Mouse (Mus musculus) heart, embryonic 12.5 days (tissue): Measurements from ENCODE around the gene Hecw2. TPM values are rescaled to one million over a fixed set of nuclear protein-coding genes. Genes with fewer than 3 reads are reported as not detected.

Experiments
- ATAC-seq: fragments of 200-750 bp; cut with Nextera tagmentation; 2 replicates; pipeline ENCODE4 v1.8.0; 2017; ENCODE audit warnings: moderate TSS enrichment, moderate library complexity; ENCODE audit not compliant: insufficient number of reproducible peaks, low FRiP score
- H3K27ac ChIP-seq: fragments of 300-500 bp; sonication (generic); 2 replicates; pipeline ENCODE4 v1.5.1; 2016; ENCODE audit warnings: mild to moderate bottlenecking, moderate library complexity; ENCODE audit not compliant: poor library complexity, severe bottlenecking
- H3K27me3 ChIP-seq: fragments of 300-500 bp; sonication (generic); replicated peaks from 2 replicates; pipeline ENCODE4 v1.6.1; 2016; ENCODE audit warnings: mild to moderate bottlenecking, moderate library complexity
- H3K36me3 ChIP-seq: fragments of 300-500 bp; sonication (generic); 2 replicates; pipeline ENCODE4 v1.6.1; 2016; ENCODE audit warnings: mild to moderate bottlenecking, moderate library complexity
- H3K4me1 ChIP-seq: fragments of 300-500 bp; sonication (generic); replicated peaks from 2 replicates; pipeline ENCODE4 v1.6.1; 2016; ENCODE audit warnings: mild to moderate bottlenecking
- H3K4me2 ChIP-seq: fragments of 300-500 bp; sonication (generic); 2 replicates; pipeline ENCODE4 v1.6.1; 2016; ENCODE audit warnings: mild to moderate bottlenecking, moderate library complexity
- H3K4me3 ChIP-seq: fragments of 300-500 bp; sonication (generic); 2 replicates; pipeline ENCODE4 v1.5.1; 2016; ENCODE audit warnings: mild to moderate bottlenecking
- H3K9ac ChIP-seq: fragments of 300-500 bp; sonication (generic); 2 replicates; pipeline ENCODE4 v1.6.1; 2016; ENCODE audit warnings: mild to moderate bottlenecking, moderate library complexity
- H3K9me3 ChIP-seq: fragments of 300-500 bp; sonication (generic); replicated peaks from 2 replicates; pipeline ENCODE4 v1.6.1; 2016; ENCODE audit warnings: mild to moderate bottlenecking, moderate library complexity
- WGBS: fragments of 180-500 bp; shearing (Covaris S2); methylation state at CpG from one replicate; pipeline ENCODE4 v1.1.7; 2016; 5-methylcytosine and 5-hydroxymethylcytosine counted together
- polyA plus RNA-seq: library from polyadenylated mRNA; unstranded; fragments of >200 nt; fragmentation: Nextera tagmentation; extraction: Ambion mirVana; gene quantifications from 2 replicates; pipeline ENCODE4 v1.2.1, GENCODE M21; 2016

Hecw2 gene
- polyA plus RNA-seq, 1 experiment from 2014 or later, result 8.2 TPM

DNA sequence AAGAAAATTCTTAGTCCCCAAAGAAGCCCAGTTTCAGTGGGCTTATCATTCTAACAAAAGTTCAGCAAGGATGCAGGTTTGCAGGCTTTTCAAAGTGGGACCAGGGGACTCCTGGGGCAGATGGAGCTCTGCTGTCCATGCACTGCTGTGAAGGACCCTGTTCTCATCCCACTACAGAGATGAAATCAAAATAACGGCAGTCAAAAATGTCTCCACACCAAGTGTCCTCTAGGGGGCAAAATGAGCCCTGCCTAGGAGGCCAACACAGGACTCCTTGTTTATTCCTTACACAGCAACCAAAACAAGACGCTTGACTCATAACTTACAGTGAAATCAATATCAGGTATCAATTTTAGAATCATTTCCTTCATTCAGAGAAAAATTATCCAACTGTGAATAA is 155.9 kb downstream of the Hecw2 start:
- 32% methylated on average over 2 of the region's 2 CpGs for WGBS
- no peak for ATAC-seq
- H3K27me3 ChIP-seq, result no peaks in the 10 kb centered on the region
- H3K9ac ChIP-seq, result no peak overlapping the region
- H3K4me2 ChIP-seq, result no peak overlapping the region
- no peaks in the 10 kb centered on the region for H3K9me3 ChIP-seq
- H3K27ac ChIP-seq, result no peak overlapping the region
- H3K4me1 ChIP-seq, result peaks cover 6% of the 10 kb centered on the region; the same call in 1 of the 2 replicates
- no peak overlapping the region for H3K4me3 ChIP-seq
- no peaks in the 10 kb centered on the region for H3K36me3 ChIP-seq

DNA sequence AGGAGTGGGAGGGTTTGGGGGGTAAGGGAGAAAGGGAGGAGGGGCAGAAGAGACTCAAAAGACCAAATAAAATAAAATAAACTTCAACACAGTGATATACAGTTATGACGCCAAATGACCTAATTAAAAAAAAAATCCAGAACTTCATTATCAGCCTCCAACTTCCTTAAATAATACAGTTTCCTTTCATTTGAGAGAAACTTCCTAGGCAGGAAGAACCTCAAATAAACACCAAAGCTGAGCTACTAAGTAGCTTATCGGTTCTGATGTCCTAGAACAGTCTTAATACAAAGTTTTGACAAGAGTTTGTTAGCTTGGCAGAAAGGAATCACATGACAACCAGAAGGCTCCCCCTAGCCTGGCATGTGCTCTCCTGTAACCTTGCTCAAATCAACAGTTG is 177.3 kb downstream of the Hecw2 start:
- Histone ChIP-seq H3K36me3 (no peaks in the 10 kb centered on the region), H3K4me3 (no peak overlapping the region), H3K9ac (no peak overlapping the region), H3K27ac (no peak overlapping the region), H3K4me1 (peaks cover 23% of the 10 kb centered on the region), H3K9me3 (no peaks in the 10 kb centered on the region), H3K27me3 (no peaks in the 10 kb centered on the region), H3K4me2 (no peak overlapping the region)
- no peak for ATAC-seq
- 43% methylated on average over 2 of the region's 2 CpGs for WGBS

DNA sequence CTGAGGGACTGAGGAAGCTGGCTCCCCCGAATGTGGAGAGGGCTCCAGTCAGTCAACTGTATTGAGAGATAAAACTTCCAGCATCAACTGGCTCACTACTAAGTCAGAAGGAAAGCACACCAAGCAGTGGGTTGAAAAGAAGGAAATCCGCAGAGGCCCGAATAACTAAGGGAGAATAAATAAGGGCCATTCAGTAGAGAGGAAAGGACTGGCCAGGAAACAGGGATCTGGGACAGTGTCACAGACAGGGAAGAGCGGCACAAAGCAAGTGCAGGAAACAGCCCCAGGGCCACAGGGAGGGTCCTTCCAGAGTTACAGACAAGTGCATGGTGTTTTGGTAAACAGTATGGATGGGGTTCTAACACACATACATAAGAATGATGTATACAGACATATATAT is 179.2 kb downstream of the Hecw2 start:
- peaks cover 30% of the 10 kb centered on the region for H3K4me1 ChIP-seq
- ATAC-seq, result no peak
- no peak overlapping the region for H3K4me2 ChIP-seq
- WGBS, result 47% methylated on average over 4 of the region's 4 CpGs
- H3K27ac ChIP-seq, result no peak overlapping the region; the same call in 1 of the 2 replicates
- no peak overlapping the region for H3K9ac ChIP-seq
- no peak overlapping the region for H3K4me3 ChIP-seq
- H3K27me3 ChIP-seq, result no peaks in the 10 kb centered on the region
- no peaks in the 10 kb centered on the region for H3K9me3 ChIP-seq
- no peaks in the 10 kb centered on the region for H3K36me3 ChIP-seq

DNA sequence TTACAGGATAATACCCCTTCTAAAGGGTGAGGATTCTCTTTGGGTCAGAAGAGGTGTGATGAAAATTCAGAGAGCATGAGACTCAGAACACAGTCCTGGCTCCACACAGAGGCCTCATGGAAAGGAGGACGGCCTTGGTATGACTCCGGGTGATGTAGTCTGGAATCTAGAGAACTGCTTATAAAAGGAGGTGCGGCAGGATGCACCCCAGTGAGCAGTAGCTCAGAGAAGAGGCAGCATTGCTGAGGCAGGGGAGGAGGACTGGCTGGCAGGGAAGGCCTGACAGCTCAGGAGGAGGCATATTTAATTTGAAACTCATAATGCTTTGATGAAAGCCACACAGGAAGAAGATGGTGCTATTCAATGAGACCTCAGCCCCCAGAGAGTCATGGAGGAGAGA is 182.6 kb downstream of the Hecw2 start:
- 67% methylated on average over 3 of the region's 3 CpGs for WGBS
- H3K4me3 ChIP-seq, result no peak overlapping the region

DNA sequence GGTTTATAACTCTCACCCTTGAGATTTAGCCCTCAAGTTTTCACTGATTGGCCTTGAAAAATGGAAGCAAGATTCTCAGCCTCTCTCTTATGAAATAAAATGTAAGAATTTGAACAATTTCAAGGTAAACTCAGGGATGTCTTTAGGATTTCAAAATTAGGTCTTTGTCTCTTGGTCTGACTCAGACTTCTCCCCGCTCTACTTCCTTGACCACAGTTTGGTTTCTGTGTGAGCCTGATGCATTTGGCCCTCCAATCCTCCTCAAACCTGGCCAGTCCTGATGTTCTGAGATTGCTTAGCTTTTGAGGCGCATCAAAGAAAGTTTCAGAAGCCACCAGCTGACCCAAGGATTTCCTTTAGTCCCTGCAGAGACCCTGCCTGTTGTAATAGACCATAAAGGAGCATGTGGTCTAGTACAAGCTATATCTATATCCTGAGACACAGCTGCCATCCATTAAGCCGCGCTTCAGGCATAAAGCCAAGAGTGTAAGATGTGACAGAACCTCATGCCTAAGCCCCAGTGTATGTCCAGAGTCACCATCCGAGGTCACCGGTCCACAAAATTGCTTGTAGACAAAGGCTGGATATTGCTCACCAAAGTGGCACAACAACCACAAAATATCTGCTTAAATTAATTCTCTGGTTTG is 185.4 kb downstream of the Hecw2 start:
- peaks cover 35% of the 10 kb centered on the region for H3K4me1 ChIP-seq
- H3K27me3 ChIP-seq, result no peaks in the 10 kb centered on the region
- no peaks in the 10 kb centered on the region for H3K36me3 ChIP-seq
- H3K4me3 ChIP-seq, result no peak overlapping the region
- 79% methylated on average over 6 of the region's 6 CpGs for WGBS
- H3K27ac ChIP-seq, result no peak overlapping the region
- no peak overlapping the region for H3K9ac ChIP-seq
- no peak for ATAC-seq
- H3K9me3 ChIP-seq, result no peaks in the 10 kb centered on the region
- no peak overlapping the region for H3K4me2 ChIP-seq

More for the DNA sequence above, 182.6 kb downstream of the Hecw2 start:
- Histone ChIP-seq H3K27me3 (no peaks in the 10 kb centered on the region), H3K9me3 (no peaks in the 10 kb centered on the region), H3K36me3 (no peaks in the 10 kb centered on the region), H3K4me2 (no peak overlapping the region), H3K27ac (no peak overlapping the region), H3K4me1 (peaks cover 34% of the 10 kb centered on the region), H3K9ac (no peak overlapping the region)
- no peak for ATAC-seq

DNA sequence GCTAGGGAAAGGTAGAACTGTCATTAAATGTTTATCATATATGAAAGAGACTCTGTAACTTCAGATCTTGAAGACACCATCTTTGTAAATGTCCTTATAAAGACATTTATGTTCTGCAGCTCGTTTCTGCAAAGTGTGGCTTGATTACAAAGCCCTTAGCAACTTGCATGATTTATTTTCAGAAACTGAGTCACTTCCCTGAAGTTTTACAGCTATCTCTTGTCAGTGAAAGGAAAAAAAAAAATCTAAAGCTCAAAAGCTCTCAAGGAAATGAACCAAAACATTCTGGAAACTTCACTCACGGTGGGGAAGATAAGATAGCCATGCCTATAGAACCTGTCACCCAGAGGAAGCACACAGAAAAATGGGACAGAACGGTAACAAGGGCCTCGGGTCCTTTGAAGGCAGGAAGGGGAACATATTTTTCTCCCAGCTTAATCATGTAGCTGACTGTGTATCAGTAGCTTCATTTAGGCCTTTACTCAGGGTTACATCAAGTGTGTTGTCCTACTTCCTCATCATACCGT is 189.0 kb downstream of the Hecw2 start:
- WGBS, result 11% methylated on average over 5 of the region's 5 CpGs
- H3K27ac ChIP-seq, result peak overlapping the region; percentile 75
- no peak overlapping the region for H3K4me2 ChIP-seq
- no peaks in the 10 kb centered on the region for H3K36me3 ChIP-seq
- no peak overlapping the region for H3K4me3 ChIP-seq
- H3K9ac ChIP-seq, result no peak overlapping the region
- peaks cover 45% of the 10 kb centered on the region for H3K4me1 ChIP-seq
- peak; percentile 73 for ATAC-seq
- H3K9me3 ChIP-seq, result no peaks in the 10 kb centered on the region
- no peaks in the 10 kb centered on the region for H3K27me3 ChIP-seq

DNA sequence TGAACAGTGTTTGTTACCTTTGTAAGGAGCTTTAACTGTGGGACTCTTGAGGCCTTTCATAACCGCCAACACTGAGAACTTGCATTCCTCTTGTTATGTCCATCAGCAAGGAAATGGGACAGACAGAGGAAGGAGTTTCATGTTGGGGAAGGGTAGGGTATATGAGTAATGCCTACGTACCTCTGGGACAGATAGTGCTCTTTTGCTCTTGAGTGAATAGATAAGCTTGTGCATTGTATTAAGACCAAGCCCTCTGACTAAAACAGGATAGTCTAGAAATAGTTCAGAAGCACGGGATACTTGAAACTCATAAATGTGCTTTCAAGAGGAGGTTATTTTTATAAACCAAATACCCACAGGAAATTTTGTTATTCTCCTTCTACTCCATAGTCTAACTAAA is 191.7 kb downstream of the Hecw2 start:
- Histone ChIP-seq H3K36me3 (no peaks in the 10 kb centered on the region), H3K4me3 (no peak overlapping the region), H3K4me2 (no peak overlapping the region), H3K9ac (no peak overlapping the region), H3K27ac (peak overlapping the region; percentile 74), H3K27me3 (no peaks in the 10 kb centered on the region), H3K4me1 (peaks cover 41% of the 10 kb centered on the region), H3K9me3 (no peaks in the 10 kb centered on the region)
- 11% methylated on average over 3 of the region's 3 CpGs for WGBS
- 0 out of 2 replicates have a peak, but pooled peaks have one; percentile 53 for ATAC-seq

DNA sequence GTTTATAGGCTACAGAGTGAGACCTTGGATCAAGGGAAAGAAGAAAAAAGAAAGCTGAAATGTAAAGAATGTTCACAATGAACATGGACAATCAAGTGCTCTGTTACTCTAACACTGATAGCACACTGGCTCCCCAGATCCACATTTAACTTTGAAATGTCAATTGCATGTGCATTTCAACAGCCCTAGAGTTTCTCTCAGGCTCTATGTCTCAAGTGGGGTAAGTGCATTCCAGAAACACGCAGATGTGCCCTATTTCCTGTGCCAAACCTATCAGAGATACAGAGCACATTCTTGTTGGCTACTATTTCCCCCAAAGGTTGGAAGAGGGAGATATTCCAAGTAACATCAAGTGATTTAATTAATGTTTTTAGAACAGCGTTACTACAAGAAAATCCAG is 192.9 kb downstream of the Hecw2 start:
- ATAC-seq, result no peak
- no peaks in the 10 kb centered on the region for H3K9me3 ChIP-seq
- H3K36me3 ChIP-seq, result no peaks in the 10 kb centered on the region
- H3K4me2 ChIP-seq, result no peak overlapping the region
- H3K27me3 ChIP-seq, result no peaks in the 10 kb centered on the region
- no peak overlapping the region for H3K9ac ChIP-seq
- peaks cover 41% of the 10 kb centered on the region for H3K4me1 ChIP-seq
- no peak overlapping the region for H3K4me3 ChIP-seq
- peak overlapping the region; percentile 74 for H3K27ac ChIP-seq
- WGBS, result 52% methylated on average over 2 of the region's 2 CpGs

DNA sequence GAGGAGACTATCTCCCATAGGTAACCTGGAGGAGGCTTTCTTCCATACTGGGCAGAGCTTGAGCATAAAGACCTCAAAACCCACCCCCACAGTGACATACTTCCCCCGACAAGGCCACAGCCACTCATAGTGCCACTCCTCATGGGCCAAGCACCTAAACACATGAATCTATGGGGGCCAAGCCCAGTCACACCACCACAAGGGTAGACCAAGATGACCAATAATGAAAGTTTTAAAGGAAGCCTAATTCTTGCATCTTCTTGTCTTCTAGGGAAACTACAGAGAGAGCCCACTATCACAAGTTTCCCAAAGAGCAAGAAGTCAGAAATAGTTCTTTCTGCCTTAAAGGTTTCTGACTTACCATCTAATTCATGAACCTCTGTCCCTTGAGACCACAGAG is 197.7 kb downstream of the Hecw2 start:
- Histone ChIP-seq H3K9me3 (no peaks in the 10 kb centered on the region), H3K27me3 (no peaks in the 10 kb centered on the region), H3K27ac (no peak overlapping the region), H3K9ac (no peak overlapping the region), H3K36me3 (no peaks in the 10 kb centered on the region), H3K4me3 (no peak overlapping the region), H3K4me2 (no peak overlapping the region), H3K4me1 (peaks cover 14% of the 10 kb centered on the region)
- WGBS, result 90% methylated on average over 1 of the region's 1 CpGs
- no peak for ATAC-seq

DNA sequence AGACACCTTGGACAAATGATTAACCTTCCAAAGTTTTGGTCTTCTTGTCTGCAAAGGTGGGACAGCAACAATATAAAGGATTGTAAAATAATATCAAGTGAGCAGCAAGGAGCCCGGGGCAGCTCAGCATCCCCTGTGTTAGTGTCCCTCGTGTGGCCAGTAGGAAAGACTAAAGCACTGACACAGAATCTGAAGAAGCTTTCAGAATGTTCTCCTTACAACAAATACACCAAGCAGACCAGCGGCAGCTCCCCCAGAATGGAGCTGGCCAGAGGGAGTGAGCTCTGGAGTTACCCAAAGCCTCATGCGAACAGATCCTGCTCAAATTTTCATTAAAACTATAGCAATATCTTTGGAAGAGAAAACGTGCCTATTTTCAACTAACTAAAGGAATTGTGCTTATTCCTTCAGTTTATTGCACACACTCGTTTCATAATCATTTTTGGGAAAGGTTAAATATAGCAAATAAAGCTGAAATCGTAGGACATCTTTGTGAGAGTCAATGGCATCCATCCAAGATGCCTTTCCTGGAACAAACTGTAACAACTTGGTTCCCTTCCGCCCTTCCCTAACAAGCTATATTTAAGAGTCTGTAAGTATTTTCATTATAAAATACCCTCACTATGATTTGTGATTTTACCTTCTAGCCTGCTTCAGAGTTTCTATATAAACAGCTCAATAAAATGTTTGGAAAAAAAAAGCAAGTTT is 208.6 kb downstream of the Hecw2 start:
- ATAC-seq, result no peak

DNA sequence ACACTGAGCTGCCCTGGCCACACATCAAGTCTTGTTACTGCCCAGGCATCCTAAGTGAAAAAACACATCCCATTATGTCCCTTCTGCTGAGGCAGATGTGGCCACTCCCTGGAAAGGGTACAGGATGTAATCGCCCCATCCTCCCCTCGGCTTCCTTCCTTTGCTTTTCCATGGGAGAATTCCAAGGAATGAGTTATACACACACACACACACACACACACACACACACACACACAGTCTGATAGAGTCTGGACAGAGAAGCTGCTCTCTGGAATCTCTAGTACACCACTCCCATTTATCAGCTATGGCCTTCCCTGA is 216.5 kb downstream of the Hecw2 start:
- peaks cover 25% of the 10 kb centered on the region for H3K4me1 ChIP-seq
- H3K27ac ChIP-seq, result peak overlapping the region; percentile 82
- no peaks in the 10 kb centered on the region for H3K9me3 ChIP-seq
- H3K9ac ChIP-seq, result no peak overlapping the region; the same call in 1 of the 2 replicates
- peak overlapping the region; percentile 17 for H3K4me3 ChIP-seq
- peak overlapping the region; percentile 46 for H3K4me2 ChIP-seq
- 62% methylated on average over 2 of the region's 2 CpGs for WGBS
- no peaks in the 10 kb centered on the region for H3K27me3 ChIP-seq
- ATAC-seq, result peak; percentile 71
- no peaks in the 10 kb centered on the region for H3K36me3 ChIP-seq

More for the DNA sequence above, 208.6 kb downstream of the Hecw2 start:
- Histone ChIP-seq H3K9me3 (no peaks in the 10 kb centered on the region), H3K9ac (no peak overlapping the region), H3K36me3 (no peaks in the 10 kb centered on the region), H3K4me2 (no peak overlapping the region), H3K27ac (no peak overlapping the region), H3K4me3 (no peak overlapping the region), H3K4me1 (peaks cover 10% of the 10 kb centered on the region), H3K27me3 (no peaks in the 10 kb centered on the region)
- WGBS, result 71% methylated on average over 8 of the region's 8 CpGs
